Mouse (Mus musculus): ENCODE data around the gene Rhoa.

DNA sequence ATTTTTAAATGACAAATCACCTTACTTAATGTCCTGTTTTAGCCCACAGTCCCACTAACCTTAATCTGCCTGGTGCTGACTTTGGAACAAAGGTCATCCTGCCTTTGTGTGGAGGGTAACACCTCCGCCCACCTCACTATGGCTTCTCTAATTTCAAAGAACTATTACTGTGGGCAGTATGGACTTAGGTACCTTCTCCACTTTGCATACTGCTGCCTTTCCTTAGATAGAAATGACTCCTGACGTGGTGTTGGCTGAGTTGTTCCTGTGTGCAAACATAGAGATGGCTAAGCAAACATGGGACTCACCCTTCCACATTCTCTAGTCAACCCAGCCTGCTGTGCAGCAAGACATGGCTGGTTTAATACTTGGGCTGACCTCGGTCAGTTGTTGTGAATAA, 4.1 kb upstream of the Rhoa start:
- TF ChIP-seq CTCF (IDR thresholded peaks at IDR 0.05) (no peak), EP300 (IDR thresholded peaks at IDR 0.05; ENCODE audit: insufficient read depth, low read depth, low read length) (no peak)
